Mouse (Mus musculus) spleen, postnatal 14 days (tissue): ENCODE data around the gene Zcchc17.

Experiments
- DNase-seq, 2 experiments: peaks; one replicate each; pipeline ENCODE4 v3.0.0; 2021 to 2022; ENCODE audit warnings: low spot score in 2 of 2

Zcchc17 gene

DNA sequence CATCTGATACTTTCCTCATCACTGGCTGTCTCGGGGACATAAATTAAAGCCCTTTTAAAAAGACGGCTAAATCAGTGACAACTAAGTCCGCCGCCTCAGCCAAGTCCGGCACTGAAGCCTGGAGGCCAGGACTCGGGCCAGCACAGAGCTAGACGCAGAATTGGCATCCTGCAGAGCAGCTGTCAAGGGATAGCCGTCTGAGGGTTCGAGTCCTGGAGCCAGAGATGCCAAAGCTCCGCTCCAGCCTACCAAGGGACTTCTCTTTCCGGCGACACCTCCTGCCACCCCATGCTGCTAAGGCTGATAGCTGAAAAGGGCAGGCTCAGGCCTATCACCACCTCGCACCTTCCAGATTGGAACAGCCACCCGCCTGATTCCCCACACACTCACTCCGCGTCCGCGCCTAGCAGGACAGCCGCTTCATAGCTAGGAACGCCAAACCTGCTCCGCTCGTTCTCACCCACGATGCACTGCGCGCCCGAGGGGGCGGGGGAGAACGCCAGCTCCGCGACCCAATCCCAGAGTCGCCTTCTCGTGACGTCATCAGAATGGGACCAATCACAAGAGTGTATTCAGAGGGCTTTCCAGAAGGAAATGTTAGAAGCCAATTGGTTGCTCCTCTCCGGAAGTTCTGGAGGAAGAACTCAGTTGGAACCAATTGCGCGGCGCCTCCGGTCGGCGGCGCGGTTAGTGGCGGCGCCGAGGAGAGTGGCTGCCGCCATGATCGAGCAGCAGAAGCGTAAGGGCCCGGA lies at the start of gene Zcchc17, which contains the start of gene Snrnp40:
Zcchc17 (minus strand) TSS at position 458 of the 752 bp plus-strand sequence.
Snrnp40 (plus strand) TSS at position 647 of the 752 bp plus-strand sequence.
- peak; percentile 97 to 99 for DNase-seq

- DNase-seq = no peak
Observed at GRCm38 (mm10) chr4:130391265-130391664, 31.5 kb upstream of the Zcchc17 start.

GRCm38 (mm10) chr4:130389927-130390326 lies 30.2 kb upstream of the Zcchc17 start:
- no peak for DNase-seq

DNA sequence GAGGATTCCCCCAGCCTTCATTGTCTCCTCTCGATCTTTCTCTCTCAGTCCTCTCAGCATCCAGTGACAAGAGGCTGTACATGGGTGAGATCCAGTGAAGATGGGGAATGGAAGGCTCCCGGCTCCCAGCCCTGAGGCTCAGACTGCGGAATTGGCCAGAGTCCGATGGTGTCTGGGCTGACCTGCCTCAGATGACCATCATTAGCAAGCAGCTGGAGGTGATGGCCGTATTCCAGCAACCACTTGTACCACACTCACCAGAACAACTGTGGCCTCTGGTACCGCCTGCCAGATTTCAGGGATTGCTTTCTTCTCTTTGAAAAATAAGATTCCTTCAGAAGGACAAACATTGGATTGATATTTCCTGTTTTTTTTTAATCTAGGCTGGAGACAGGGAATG lies 29.8 kb upstream of the Zcchc17 start:
- no peak for DNase-seq

DNA sequence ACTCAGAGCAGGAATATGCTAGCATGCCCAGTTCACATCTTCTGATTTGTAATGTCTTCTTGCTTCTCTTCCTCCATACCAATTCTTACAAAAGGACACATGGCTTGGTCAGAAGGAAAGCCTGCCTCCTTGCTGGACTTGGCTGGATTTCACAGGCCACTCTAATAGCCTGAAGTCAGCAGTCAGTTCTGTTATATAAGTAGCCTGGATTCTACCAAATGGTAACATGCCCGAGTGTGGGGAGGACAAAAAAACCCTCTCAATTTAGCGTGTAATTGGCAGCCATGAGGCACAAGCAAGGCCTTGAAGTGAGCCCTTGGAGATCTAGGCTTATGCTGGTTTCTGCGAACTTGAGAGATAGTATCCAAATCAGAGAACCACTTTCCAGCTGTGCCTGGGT lies 27.5 kb upstream of the Zcchc17 start:
- DNase-seq = no peak

DNA sequence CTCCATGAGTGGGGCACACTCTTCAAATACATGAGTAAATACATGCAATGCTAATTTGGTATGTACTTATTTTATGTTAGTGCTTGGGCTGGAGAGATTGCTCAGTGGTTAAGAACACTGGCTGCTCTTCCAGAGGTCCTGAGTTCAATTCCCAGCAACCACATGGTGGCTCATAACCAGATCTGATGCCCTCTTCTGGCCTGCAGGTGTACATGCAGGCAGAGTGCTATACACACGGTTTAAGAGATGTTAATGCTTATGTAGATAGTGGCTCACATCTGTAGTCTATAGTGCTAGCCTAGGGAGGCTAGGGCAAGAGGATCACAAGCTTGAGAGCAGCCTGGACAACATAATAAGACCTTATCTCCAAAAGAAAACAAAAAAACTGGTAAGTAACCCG lies 20.7 kb upstream of the Zcchc17 start:
- no peak for DNase-seq

DNA sequence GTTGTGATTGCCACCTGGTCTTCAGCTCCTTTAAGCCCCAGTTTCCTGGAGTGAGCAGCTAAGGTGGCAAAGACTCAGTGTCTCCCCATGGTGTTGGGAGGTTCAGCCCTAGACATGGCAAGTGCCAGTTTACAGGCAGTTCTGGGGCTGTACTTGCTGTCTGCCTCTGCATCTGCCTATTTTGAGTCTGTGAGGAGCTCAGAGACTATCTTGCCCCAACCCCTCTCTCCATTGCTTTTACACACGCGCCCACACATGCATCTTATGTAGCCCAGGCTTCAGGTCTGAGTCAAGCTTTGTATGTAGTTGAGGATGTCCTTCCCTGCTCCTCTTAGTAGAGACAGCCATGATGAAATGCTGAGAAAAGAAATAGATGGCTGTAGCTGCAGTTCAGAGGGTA lies 19.4 kb upstream of the Zcchc17 start:
- DNase-seq = no peak

GRCm38 (mm10) chr4:130377500-130377899 lies 17.8 kb upstream of the Zcchc17 start:
- no peak for DNase-seq

GRCm38 (mm10) chr4:130376675-130377074 lies 16.9 kb upstream of the Zcchc17 start:
- no peak for DNase-seq

DNA sequence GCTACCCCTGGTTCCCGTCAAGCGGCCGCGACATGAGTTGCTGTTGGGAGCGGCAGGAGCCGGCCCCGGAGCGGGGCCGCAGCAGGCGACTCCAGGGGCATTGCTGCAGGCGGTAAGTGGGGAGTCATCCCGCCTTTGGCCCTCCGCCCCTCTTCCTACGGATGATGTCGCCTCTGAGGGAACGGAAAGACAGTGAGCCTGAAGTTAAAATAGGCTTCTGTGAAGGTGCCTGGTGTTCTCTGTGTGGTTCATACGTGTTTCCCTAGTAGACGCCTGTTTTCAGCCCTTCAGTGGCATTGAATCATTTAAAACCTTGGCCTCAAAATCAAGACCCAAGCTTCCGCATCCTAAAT lies 471 bp upstream of the Zcchc17 start:
- no peak for DNase-seq

DNA sequence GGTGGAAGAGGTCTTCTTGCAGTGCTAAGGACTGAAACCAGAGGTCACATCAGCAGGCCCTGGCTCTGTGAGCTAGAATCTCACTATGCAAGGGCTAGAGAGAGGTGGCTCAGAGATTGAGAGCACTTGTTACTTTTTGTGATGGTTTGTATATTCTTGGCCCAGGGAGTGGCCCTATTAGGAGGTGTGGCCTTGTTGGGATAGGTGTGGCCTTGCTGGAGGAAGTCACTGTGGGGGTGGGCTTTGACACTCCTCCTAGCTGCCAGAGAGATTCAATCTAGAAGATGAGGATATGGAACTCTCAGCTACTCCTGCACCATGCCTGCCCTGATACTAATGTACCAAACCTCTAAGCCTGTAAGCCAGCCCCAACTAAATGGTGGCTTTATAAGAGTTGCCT lies 1.8 kb downstream of the Zcchc17 start:
- no peak for DNase-seq

- DNase-seq = no peak
Observed at GRCm38 (mm10) chr4:130352588-130352987, 7.2 kb downstream of the Zcchc17 start.

DNA sequence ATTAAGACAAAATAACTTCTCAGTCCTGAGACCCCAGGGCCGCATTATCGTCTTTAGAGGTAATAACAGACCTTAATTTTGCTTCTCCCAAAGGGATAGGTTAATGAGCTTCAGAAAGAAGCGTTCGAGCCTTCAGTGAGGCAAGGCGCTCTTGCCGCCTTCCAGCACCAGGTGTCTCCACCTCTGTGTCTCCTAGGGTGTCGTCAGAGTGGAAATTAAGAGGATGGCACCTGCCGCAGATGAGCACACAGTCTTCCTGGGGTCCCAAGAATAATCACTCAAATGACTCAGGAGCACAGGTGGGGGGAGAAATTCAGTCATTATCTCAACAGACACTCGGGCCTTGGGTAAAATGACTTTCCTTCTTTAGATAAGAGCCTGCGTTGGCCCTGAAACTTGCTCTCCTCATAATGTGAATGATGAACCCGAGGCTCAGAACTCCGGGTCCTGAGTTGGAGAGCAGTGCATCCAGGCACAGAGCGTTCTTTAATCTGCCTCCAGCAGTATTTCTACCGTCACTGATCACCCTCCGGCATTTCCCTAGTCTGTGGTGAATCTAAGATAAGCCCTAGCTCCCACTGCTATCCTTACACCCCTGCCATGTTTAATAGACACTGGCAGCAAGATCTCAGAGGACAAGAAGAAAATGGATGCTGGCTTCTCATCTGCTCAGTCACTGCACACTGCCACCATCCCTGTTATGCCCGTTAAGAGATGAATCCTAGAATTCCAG lies 8.9 kb downstream of the Zcchc17 start:
- DNase-seq = no peak

GRCm38 (mm10) chr4:130349666-130350065 lies 10.1 kb downstream of the Zcchc17 start:
- no peak for DNase-seq

GRCm38 (mm10) chr4:130341691-130342090 lies 18.1 kb downstream of the Zcchc17 start:
- peak in 1 of 2 experiments; percentile 50 for DNase-seq

GRCm38 (mm10) chr4:130335867-130336266 lies 23.9 kb downstream of the Zcchc17 start:
- DNase-seq = no peak

DNA sequence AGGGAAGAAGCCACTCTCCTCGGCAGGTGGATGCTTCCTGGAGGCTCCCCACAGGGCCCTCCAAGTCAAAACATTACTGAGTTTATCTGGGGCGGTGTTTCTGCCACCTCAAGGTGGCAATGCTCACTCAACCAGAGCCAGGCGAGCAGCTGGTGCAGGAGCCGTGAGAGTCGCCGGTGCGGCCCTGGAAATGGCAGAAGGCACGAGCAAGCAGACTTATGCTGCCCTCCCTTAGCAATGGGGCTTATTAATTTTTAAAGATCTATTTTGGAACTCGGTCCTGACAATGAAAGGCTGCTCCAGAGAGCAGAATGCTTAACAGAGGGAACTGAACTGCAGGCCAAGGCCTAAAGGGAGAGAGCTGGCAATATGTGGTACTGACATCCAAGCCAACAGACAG lies 32.4 kb downstream of the Zcchc17 start:
- DNase-seq = no peak

DNA sequence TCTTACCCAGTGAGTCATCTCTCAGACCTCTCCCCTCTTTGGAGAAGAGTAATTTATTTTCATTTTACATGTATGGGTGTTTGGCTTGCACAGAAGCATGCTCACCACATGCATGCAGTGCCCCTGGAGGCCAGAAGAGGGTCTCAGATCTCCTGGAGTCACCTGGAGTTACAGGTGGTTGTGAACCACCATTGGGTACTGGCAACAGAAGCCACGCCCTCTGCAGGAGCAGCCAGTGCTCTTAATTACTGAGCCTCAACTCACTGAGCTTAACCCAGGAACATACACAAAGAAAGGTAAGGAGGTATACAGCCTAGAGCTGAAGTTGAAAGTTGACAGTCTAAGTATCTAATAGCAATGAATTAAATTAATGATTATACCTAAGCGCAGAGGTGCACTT lies 34.3 kb downstream of the Zcchc17 start:
- no peak for DNase-seq

DNA sequence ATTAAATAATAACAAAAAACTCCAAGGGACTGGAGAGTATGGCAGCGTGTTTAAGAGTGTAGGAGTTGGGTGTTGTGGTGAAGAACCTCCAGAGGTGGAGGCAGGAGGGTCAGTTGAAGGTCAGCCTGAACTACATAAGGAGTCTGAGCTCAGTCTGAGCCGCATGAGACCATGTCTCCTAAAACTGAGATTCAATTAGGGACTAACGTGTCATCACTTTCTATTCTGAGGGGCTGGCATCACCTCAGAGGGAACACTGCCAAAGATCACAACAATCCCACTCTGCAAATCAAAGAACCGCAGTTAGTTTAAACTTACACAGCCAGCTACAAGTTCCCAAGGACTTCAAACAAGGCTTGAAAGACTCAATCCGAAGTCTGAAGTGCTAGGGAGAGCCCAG lies 36.1 kb downstream of the Zcchc17 start:
- no peak for DNase-seq

- no peak for DNase-seq
Observed at GRCm38 (mm10) chr4:130323165-130323564, 36.6 kb downstream of the Zcchc17 start.

DNA sequence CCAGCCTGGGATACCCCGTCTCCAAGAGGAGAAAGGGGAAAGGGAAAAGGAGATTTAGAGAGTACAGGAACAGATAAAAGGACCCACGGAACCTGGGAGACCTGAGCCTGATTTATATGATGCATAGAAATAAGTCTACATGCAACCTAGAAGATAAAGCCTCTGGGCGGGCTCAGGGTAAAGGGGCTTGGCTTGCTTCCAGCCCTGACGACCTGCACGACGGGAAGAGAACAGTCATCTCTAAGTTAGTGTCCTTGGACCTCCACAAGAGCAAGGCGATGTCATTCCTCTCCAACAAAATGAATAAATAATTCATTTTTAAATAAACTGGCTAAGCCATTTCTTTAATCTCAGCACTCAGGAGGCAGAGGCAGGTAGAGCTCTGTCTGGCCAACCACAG lies 37.2 kb downstream of the Zcchc17 start:
- DNase-seq = no peak

GRCm38 (mm10) chr4:130321640-130322039 lies 38.1 kb downstream of the Zcchc17 start:
- no peak for DNase-seq

- no peak for DNase-seq
Observed at GRCm38 (mm10) chr4:130319564-130319963, 40.2 kb downstream of the Zcchc17 start.
